Mouse (Mus musculus) heart, postnatal 25 days (tissue): Measurements from ENCODE around the gene Rpl27. TPM values are rescaled to one million over a fixed set of nuclear protein-coding genes. Genes with fewer than 3 reads are reported as not detected.

Experiments used
- DNase-seq: peaks from one replicate; pipeline ENCODE4 v3.0.0; 2022; ENCODE audit warnings: low spot score
- intact Hi-C: fragments of 180-260 bp; cut with DNase I; formaldehyde crosslinking; loops from one replicate; pipeline ENCODE4 v1.15.1; 2025
- microRNA-seq: library from miRNA; unstranded; fragments of <30 nt; microRNA quantifications from one replicate; pipeline ENCODE4 v1.2.0, GENCODE M21; 2022
- total RNA-seq, 2 experiments: library from RNA; stranded (reverse); gene quantifications; 2 replicates each; pipeline ENCODE4 v1.2.3; 2021

The Rpl27 gene
- total RNA-seq, 2 experiments from 2014 or later = 46.7 to 56.2 TPM

DNA sequence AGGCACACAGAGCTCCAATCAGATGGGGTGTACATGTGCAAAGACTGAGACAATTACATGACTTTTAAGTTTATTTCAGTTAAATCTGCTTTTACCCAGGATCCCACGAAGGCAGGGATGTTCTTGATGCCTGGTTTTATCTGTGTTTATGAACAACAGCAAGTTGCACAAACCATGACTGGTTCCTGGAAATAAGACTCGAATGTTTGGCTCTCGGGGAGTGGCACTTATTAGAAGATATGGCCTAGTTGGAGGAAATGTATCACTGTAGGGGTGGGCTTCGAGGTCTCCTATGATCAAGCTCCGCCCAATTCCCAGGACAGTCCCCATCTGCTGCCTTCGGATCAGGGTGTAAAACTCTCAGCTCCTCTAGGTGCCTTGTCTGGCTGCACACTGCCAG, 44.0 kb downstream of the Rpl27 start:
- intact Hi-C loops = no loop called here
- DNase-seq = no peak

Small RNAs within 50 kb of the gene (microRNA-seq; reads per million reads assigned to microRNA genes)
- 8.3 reads per million, percentile 22 among the genes with 10 or more reads in this experiment for gene Mir6929

Other genes with a start within 250 kb of the Rpl27 start
- 10 to 100 TPM; 26.0 to 30.4 TPM for gene Ezh1, start 215.8 kb upstream of the Rpl27 start, total RNA-seq
- gene Ramp2, start 196.3 kb upstream of the Rpl27 start, total RNA-seq = 100 to 1,000 TPM in 1 of 2 experiments, 10 to 100 TPM in 1; 80.9 to 123 TPM
- gene Vps25, start 188.6 kb upstream of the Rpl27 start, total RNA-seq = 10 to 100 TPM; 78.2 to 85.0 TPM
- gene Wnk4, start 181.7 kb upstream of the Rpl27 start, total RNA-seq = 10 to 100 TPM in 1 of 2 experiments, 1 to 10 TPM in 1; 9.6 to 14.6 TPM
- gene Cntd1, start 163.3 kb upstream of the Rpl27 start, total RNA-seq = under 1 TPM; 0.10 to 0.28 TPM
- 10 to 100 TPM; 89.0 to 96.9 TPM for gene Coa3, start 163.2 kb upstream of the Rpl27 start, total RNA-seq
- 100 to 1,000 TPM in 1 of 2 experiments, 10 to 100 TPM in 1; 92.8 to 102 TPM for gene Becn1, start 140.0 kb upstream of the Rpl27 start, total RNA-seq
- 10 to 100 TPM; 80.6 to 88.8 TPM for gene Psme3, start 126.1 kb upstream of the Rpl27 start, total RNA-seq
- 1 to 10 TPM; 1.8 to 2.2 TPM for gene Aoc2, start 117.2 kb upstream of the Rpl27 start, total RNA-seq
- 10 to 100 TPM; 13.9 to 18.5 TPM for gene Aoc3, start 111.7 kb upstream of the Rpl27 start, total RNA-seq
- gene G6pc, start 74.7 kb upstream of the Rpl27 start, total RNA-seq = not detected
- 10 to 100 TPM; 20.7 to 22.8 TPM for gene Aarsd1, start 24.7 kb upstream of the Rpl27 start, total RNA-seq
- 1 to 10 TPM; 8.5 to 9.1 TPM for gene Gm27029, start 17.5 kb upstream of the Rpl27 start, total RNA-seq
- 10 to 100 TPM; 10.4 to 11.2 TPM for gene Rundc1, start 17.2 kb upstream of the Rpl27 start, total RNA-seq
- 10 to 100 TPM; 69.0 to 80.2 TPM for gene Ptges3l, start 17.0 kb upstream of the Rpl27 start, total RNA-seq
- 10 to 100 TPM; 12.0 to 13.7 TPM for gene Ifi35, start 6.1 kb downstream of the Rpl27 start, total RNA-seq
- 1 to 10 TPM; 5.7 to 6.2 TPM for gene Rnd2, start 22.7 kb downstream of the Rpl27 start, total RNA-seq
- 10 to 100 TPM; 21.6 to 25.5 TPM for gene Vat1, start 23.9 kb downstream of the Rpl27 start, total RNA-seq
- under 1 TPM; 0.45 to 0.81 TPM for gene Brca1, start 109.7 kb downstream of the Rpl27 start, total RNA-seq
- gene Nbr1, start 109.9 kb downstream of the Rpl27 start, total RNA-seq = 100 to 1,000 TPM in 1 of 2 experiments, 10 to 100 TPM in 1; 89.9 to 101 TPM
- gene Tmem106a, start 139.9 kb downstream of the Rpl27 start, total RNA-seq = 1 to 10 TPM; 3.6 to 3.8 TPM
- gene Gm11634, start 157.0 kb downstream of the Rpl27 start, total RNA-seq = not detected
- gene Rdm1, start 184.9 kb downstream of the Rpl27 start, total RNA-seq = 10 to 100 TPM; 39.1 to 39.3 TPM
- gene Arl4d, start 223.2 kb downstream of the Rpl27 start, total RNA-seq = 10 to 100 TPM; 21.6 to 31.0 TPM